Mouse (Mus musculus) urinary bladder, postnatal 25 days (tissue): ENCODE results near the gene Wfikkn2.

ENCODE experiments used
- DNase-seq: peaks from one replicate; pipeline ENCODE4 v3.0.0; 2022; ENCODE audit warnings: low spot score

The Wfikkn2 gene

DNA sequence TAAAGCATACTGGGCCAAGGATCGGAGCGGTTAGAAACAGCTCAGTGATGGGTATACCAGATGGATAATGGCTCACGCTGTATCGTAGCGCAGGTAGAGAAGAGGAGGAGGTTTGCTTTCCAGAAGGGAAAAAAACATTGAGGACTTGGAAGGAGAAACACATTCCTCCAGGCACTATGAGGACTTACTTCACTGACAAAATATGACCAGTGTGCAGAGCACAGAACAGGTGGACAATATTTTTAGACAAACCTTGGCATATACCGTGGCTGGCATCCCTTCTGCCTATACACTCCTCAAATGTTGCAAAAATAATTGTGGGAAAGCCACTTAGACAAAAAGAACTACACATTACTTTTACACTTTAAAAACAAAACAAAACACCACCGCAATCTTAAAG lies 24.5 kb downstream of the Wfikkn2 start:
- DNase-seq = no peak

DNA sequence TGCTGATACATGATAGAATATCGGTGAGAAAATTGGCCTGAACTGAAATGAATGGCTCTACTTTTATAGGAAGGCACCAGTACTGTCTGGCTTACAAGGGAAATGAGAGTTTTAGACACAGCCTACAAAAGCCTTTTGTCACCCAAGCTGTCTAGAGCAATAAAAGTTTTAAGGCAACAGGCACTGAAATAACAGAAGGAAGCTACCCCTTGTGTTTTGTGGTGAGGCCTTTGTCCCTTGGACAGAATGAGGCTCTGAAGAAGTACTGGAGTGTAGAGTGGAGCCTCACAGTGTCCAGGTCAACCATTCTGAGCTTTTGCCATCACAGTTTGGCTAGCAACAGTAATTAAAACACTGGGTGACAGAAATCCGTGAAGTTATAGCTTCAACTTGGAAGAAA lies 29.6 kb downstream of the Wfikkn2 start:
- no peak for DNase-seq

GRCm38 (mm10) chr11:94215581-94215980 lies 30.2 kb downstream of the Wfikkn2 start:
- no peak for DNase-seq

- DNase-seq = no peak
Observed at GRCm38 (mm10) chr11:94213735-94214594, 31.8 kb downstream of the Wfikkn2 start.

DNA sequence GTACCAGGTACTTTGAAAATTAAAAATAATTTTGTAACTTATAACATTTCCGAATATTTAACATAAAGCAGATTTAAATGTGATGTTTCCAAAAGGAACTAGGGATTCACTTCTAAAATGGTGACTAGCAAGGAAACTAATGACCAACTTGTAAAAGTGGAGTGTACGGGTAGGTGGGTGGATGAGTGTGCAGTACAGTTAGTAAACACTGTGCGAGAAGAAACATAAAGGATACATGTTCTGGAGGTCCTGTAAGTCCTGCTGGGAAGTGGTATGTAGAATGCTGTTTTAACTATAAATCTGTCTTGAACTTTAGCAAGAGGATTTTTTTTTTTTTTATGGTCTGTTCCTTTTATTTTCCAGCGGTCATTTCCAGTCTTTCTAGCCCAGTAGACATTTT lies 32.8 kb downstream of the Wfikkn2 start:
- DNase-seq = no peak

GRCm38 (mm10) chr11:94212489-94212836 lies 33.3 kb downstream of the Wfikkn2 start:
- DNase-seq = no peak

DNA sequence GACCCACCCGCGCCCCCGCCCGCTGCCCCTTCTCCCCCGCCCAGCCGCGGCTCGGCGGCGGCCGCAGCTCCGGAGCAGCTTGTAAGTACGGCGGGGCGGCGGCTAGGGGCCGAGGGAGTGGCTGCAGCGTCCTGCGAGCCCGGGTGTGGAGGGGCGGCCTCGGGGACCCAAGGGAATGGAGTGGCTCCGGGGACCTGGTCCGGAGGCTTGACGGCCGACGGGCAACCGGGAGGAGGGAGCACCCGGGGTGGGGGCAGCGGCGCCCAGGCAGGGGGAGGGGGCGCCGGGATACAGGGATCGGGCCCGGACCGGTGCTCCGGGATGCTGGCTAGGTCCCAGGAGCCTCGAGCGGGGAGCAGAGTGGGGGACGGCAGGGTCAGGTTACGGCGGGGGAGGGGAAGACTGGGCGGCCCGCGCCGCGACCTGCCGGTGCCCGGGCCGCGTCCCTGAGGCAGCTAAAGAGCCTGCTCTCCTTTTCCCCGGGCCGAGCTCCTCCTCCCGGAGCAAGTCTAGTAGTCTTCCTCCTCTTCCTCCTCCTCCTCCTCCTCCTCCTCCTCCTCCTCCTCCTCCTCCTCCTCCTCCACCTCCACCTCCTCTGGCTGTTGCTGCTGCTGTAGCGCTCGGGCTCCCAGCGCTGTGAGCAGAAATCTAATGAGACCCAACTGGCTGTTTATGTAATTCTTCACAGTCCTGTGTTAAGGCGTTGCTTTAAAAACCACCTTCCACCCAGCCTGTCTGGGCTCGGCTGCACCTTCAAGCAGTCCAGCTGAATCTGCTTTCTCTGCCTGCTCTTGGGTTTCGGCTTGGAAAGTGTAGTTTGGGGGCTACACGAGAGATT lies 33.9 kb downstream of the Wfikkn2 start:
- DNase-seq = peak; percentile 61

DNA sequence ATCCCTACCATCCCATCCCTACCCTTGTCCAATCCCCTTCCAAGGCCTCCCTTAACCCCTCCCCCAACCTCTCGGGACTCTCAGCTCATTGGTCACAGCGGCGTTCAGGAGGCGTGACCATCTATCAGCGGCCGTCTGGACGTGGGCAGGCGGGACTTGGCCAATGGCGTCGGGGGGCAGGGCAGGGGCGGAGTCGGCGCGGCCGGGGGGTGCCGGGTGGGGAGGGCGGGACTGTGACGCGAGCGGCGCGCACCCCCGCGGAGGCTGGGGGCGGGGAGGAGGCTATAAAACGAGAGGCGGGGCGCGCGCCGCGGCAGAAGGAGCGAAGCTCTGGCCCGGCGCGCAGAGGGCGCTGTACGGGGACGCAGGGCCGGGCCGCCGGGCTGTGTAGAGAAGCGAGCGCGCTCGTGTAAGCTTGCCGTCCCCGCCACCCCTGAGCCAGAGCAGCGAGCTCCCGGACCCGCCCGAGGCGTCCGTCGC lies 34.6 kb downstream of the Wfikkn2 start, which contains the start of gene Tob1:
Gene Tob1 (plus strand): TSS at position 331 of the 480 bp plus-strand sequence.
- DNase-seq = peak; percentile 97

DNA sequence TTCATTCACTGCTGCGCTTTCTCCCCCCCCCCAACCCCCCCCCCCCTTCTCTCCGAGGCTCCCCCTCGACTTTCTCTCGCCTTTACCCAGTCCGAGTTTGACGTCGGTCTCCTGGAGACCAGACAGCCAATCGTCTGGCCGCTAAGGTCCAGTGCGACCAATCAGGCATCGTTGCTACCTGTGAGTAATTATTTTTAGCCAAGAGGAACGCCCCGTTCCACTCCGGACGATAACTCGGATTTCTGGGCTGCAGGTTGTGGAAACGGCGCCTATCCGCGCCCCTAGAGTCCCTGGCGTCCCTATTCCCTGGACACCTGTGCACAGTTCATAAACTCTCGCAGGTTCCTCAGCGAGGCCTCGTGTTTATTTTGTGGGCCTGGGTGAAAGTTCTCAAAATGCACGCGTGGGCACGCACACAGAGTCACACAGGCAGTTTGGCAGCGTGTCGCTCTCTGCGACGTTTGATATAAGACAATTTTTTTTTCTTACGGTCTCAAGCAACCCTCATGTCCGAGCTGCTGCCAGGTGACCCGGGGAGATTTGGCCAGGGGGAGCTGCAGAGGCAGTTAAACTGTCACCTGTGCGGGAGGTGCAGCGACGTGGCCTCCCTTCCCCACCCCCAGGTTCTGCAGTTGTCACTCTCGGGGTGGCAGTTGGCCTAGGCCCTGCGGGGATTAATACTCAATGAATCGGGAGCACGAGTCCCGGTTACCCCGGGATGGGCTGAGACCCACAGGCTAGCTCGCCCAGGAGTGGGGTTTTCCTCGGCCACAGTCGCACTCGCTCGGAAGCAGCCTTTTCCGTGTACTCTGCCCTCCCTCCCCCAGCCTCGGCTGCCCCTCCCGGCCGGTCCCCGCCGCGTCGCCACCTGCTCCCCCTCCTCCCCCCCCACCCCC lies 35.4 kb downstream of the Wfikkn2 start:
- DNase-seq = peak; percentile 73

- DNase-seq = no peak
Observed at GRCm38 (mm10) chr11:94209695-94210131, 36.1 kb downstream of the Wfikkn2 start.

DNA sequence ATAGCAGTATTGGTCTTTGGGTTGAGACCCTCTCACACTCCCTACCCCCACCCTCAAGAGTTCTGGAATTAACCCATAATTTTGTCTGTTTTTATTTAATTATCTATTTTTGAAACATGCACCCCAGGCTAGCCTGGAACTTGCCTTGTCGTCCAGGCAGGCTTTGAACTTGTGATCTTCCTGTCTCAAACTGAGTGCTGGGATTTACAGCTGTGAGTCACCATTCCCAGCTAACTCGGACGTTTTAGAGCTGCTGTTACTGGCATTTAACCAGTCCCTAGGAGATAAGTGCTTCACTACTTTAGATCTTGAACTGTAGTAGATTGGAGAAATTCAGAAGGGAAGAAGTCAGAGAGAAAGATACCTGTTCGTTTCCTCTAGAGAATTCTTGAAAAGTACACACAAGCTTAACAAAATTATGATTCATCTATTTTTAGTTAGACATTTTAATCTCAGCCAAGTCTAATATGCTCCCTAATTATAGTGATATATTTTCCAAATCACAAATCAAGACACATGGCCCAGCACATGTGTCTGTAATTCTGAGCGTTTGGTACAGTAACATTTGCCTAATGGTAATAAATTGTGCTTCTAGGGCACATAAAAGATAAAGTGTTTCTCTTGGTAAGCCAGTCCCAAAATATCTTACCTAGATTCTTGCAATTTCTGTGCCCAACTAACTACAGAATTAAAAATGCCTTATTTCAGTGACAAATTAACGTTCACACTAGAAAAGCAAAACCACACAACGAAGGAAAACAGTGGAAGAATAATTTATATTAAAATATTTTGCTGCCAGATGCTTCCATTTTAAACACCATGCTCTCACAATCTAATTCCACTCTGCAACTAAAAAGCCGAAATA lies 36.8 kb downstream of the Wfikkn2 start:
- DNase-seq = no peak

GRCm38 (mm10) chr11:94206398-94207114 lies 39.2 kb downstream of the Wfikkn2 start:
- DNase-seq = no peak

DNA sequence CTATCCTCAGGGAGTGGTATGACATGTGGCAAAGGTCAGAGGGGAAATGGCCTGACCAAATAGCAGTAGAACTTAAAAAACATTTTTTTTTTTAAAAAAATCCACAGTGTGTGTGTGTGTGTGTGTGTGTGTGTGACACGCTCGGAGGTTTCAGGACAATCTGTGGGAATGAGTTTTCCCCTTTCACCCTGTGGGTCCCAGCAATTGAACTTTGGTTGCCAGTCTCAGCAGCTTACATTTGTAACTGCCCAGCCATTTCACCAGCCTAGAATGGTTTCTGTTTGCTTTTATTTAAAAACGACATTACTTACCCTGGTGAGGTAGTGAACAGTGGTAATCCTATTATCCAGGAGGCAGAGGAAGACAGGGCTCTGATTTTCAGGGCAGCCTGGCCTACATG lies 42.7 kb downstream of the Wfikkn2 start:
- no peak for DNase-seq

GRCm38 (mm10) chr11:94202106-94202505 lies 43.7 kb downstream of the Wfikkn2 start:
- DNase-seq = no peak

DNA sequence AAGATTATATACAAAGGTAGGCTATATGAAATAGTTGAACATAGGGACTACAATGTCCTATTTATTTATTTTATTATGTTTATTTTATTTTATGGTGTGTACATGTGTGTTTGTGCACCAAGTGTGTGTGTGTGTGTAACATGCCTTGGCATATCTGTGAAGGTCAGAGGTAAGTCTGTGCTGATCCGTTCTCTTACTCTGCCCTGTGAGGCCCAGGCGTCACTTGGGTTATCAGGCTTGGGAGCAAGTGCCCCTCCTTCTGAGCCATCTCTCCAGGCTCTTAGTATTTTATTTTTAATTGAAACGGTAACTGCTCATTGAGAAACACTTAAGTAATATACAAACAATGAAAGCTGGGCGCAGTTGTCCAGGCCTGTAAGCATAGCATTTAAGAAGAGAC lies 45.4 kb downstream of the Wfikkn2 start:
- no peak for DNase-seq

DNA sequence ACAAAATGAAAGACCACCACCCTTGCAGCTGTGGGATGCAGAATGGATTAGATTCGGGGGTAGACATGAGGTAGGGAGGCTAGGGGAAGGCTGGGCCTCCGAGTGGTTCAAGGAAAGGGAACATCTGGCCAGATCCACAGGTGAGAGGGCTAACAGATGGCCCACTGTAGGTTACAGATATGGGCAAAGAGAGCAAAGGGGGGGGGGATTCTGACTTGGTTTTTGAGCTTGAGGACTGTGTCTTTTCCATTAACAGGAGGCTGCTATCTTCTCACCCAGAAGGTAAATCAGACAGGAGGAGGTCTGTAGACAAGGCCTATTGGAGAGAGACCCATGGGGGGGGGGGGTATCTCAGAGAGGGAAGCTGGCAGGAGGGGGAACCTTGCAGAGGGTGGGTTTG lies 46.0 kb downstream of the Wfikkn2 start:
- DNase-seq = no peak

- DNase-seq = no peak
Observed at GRCm38 (mm10) chr11:94198405-94199146, 47.2 kb downstream of the Wfikkn2 start.

- DNase-seq = no peak
Observed at GRCm38 (mm10) chr11:94196311-94196710, 49.5 kb downstream of the Wfikkn2 start.

- no peak for DNase-seq
Observed at GRCm38 (mm10) chr11:94193109-94193508, 52.7 kb downstream of the Wfikkn2 start.
